Mouse (Mus musculus): ENCODE measurements around the gene Meis3. TPM values are rescaled to one million over a fixed set of nuclear protein-coding genes. Genes with fewer than 3 reads are reported as not detected.

Gene Meis3
- polyA plus RNA-seq (2015; fragmentation: Nextera tagmentation; extraction: Ambion mirVana): 164 and 166 TPM in 2 replicates

DNA sequence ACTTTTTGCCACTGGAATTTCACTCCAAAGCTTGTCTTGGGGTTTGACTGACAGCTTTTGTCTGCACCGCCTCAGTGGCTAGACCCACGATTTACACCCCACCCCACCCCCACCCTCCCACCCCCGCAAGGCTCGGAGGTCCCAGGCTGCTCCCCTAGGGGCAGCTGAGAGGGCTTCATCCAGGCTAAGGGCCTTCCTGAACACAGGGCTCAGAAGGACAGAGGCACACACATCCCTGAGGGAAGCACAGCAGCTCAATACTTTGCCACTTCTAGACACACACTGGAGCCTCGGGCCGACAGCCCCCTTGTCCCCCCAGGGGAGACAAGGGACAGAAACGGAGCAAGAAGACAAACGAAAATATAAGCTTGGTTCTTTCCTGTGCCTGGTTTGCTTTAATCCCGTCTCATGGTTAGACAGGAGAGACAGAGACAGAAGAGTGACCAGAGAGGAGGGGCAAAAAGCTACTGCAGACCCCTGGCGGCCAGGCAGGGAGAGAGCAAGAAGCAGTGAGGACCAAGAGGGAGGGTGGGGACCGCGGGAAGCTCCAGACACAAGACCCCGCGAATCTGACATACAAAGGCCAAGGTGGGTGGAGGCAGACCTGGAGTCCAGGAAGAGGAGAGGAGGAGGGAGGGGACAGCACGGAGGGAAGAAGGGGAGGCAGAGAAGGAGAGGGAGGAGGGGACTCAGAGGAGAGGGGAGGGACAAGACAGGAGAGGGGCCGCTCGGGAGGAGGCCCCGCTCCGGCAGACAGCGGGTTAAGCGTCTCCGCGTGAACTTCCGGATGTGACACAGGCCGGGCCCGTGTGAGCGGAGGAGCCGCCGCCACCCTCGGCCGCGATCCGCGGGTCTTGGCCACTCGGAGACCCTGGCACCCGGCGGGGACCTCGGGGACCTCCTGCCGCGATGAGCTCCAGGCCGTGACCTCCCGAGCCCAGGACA lies at the start of gene Meis3:
Gene Meis3 (plus strand): TSS at position 494 of the 945 bp plus-strand sequence.
- Histone ChIP-seq H3K9ac (peak within 1 kb of the TSS; percentile 86), H3K4me2 (peak within 1 kb of the TSS; percentile 74), H3K36me3 (replicated peaks) (peaks cover 21% of the 10 kb centered on the region), H3K4me3 (peak within 1 kb of the TSS; percentile 91), H3K27ac (peak within 1 kb of the TSS; percentile 84), H3K4me1 (peaks cover 38% of the 10 kb centered on the region), H3K9me3 (no peaks in the 10 kb centered on the region), H3K27me3 (replicated peaks) (no peaks in the 10 kb centered on the region)
- under 1% methylated on average over 42 of the region's 42 CpGs for WGBS
- ATAC-seq (replicated peaks): peak; percentile 93

DNA sequence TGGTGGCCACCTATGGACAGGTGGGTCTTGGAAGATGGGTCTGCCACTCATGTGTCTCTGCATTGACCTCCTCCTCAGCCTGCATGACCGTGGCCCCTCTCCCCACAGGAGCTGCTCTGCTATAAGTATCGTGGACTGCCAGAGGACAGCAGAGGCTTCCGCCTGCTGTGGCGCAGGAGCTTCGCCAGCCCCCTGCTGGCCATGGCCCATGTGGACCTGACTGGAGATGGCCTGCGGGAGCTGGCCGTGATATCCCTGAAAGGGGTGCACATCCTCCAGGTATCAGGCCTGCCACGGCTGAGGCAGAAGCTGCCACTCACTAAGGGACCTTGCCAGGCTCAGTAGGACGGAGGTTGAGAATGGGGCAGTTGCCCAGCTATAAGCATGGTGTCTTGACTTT lies 49.1 kb upstream of the Meis3 start:
- ATAC-seq (replicated peaks): no peak
- WGBS: 81% methylated on average over 9 of the region's 9 CpGs

GRCm38 (mm10) chr7:16128344-16128743 lies 46.5 kb upstream of the Meis3 start:
- 0 out of 2 replicates have a peak overlapping the region, but pooled peaks have one; percentile 80 for H3K27ac ChIP-seq
- no peaks in the 10 kb centered on the region for H3K9me3 ChIP-seq
- no peak for ATAC-seq (replicated peaks)
- no peaks in the 10 kb centered on the region for H3K27me3 ChIP-seq (replicated peaks)
- no peak overlapping the region for H3K4me2 ChIP-seq
- 0 out of 2 replicates have a peak, but pooled peaks cover 9% of the 10 kb centered on the region for H3K36me3 ChIP-seq (replicated peaks)
- H3K9ac ChIP-seq: no peak overlapping the region
- H3K4me1 ChIP-seq: peaks cover 46% of the 10 kb centered on the region
- no peak overlapping the region for H3K4me3 ChIP-seq
- WGBS: 78% methylated on average over 6 of the region's 6 CpGs

More for the DNA sequence above, 49.1 kb upstream of the Meis3 start:
- Histone ChIP-seq H3K9ac (no peak overlapping the region), H3K27me3 (replicated peaks) (no peaks in the 10 kb centered on the region), H3K4me2 (no peak overlapping the region), H3K9me3 (no peaks in the 10 kb centered on the region), H3K36me3 (replicated peaks) (0 out of 2 replicates have a peak, but pooled peaks cover 9% of the 10 kb centered on the region), H3K4me1 (peaks cover 22% of the 10 kb centered on the region), H3K27ac (no peak overlapping the region), H3K4me3 (no peak overlapping the region)

- peak overlapping the region; percentile 64 for H3K4me3 ChIP-seq
- no peaks in the 10 kb centered on the region for H3K9me3 ChIP-seq
- H3K9ac ChIP-seq: peak overlapping the region; percentile 78
- H3K36me3 ChIP-seq (replicated peaks): 0 out of 2 replicates have a peak, but pooled peaks cover 9% of the 10 kb centered on the region
- peaks cover 52% of the 10 kb centered on the region for H3K4me1 ChIP-seq
- WGBS: 67% methylated on average over 5 of the region's 5 CpGs
- no peaks in the 10 kb centered on the region for H3K27me3 ChIP-seq (replicated peaks)
- peak overlapping the region; percentile 80 for H3K27ac ChIP-seq
- no peak for ATAC-seq (replicated peaks)
- peak overlapping the region; percentile 73 for H3K4me2 ChIP-seq
Observed at GRCm38 (mm10) chr7:16128899-16129298, 46.0 kb upstream of the Meis3 start.

DNA sequence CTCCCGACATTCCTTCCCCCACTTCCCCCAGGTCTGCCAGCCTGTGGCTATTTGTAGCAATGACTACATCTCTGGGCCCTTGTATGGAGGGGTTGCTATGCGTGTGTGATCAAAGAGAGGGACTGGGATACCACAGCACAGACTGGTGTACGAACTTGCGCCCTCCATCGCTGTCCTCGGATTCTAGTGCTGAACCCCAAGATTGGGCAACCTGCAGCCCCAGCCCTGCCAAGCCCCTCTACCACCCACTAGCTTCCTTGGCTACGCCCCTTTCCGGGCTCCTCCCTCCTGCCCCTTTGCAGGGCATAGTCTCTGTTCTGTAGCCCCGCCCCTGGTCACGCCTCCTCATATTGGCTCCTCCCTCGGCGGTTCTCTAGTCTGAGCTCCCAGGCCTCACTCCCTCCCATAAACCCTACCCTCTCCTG lies 45.5 kb upstream of the Meis3 start, which contains the start of gene Slc8a2:
Gene Slc8a2 (plus strand): TSS at position 406 of the 425 bp plus-strand sequence.
- Histone ChIP-seq H3K4me3 (peak within 1 kb of the TSS; percentile 64), H3K27me3 (replicated peaks) (no peaks in the 10 kb centered on the region), H3K9ac (peak within 1 kb of the TSS; percentile 78), H3K9me3 (no peaks in the 10 kb centered on the region), H3K27ac (peak within 1 kb of the TSS; percentile 80), H3K36me3 (replicated peaks) (0 out of 2 replicates have a peak, but pooled peaks cover 6% of the 10 kb centered on the region), H3K4me2 (peak within 1 kb of the TSS; percentile 73), H3K4me1 (peaks cover 57% of the 10 kb centered on the region)
- peak; percentile 89 for ATAC-seq (replicated peaks)
- 2% methylated on average over 12 of the region's 12 CpGs for WGBS

GRCm38 (mm10) chr7:16129846-16130691 lies 44.8 kb upstream of the Meis3 start:
- WGBS: under 1% methylated on average over 36 of the region's 38 CpGs

GRCm38 (mm10) chr7:16130956-16131634 lies 43.8 kb upstream of the Meis3 start:
- ATAC-seq (replicated peaks): no peak
- Histone ChIP-seq H3K27ac (peak overlapping the region; percentile 80; the same call in 1 of the 2 replicates), H3K4me2 (peak overlapping the region; percentile 73), H3K4me3 (peak overlapping the region; percentile 64), H3K4me1 (peaks cover 67% of the 10 kb centered on the region), H3K36me3 (replicated peaks) (0 out of 2 replicates have a peak, but pooled peaks cover under 1% of the 10 kb centered on the region), H3K9me3 (no peaks in the 10 kb centered on the region), H3K27me3 (replicated peaks) (no peaks in the 10 kb centered on the region), H3K9ac (peak overlapping the region; percentile 78)
- 33% methylated on average over 13 of the region's 13 CpGs for WGBS

More at GRCm38 (mm10) chr7:16129846-16130691, 44.8 kb upstream of the Meis3 start:
- Histone ChIP-seq H3K4me1 (peaks cover 64% of the 10 kb centered on the region), H3K9me3 (no peaks in the 10 kb centered on the region), H3K4me3 (peak overlapping the region; percentile 64), H3K27ac (peak overlapping the region; percentile 80), H3K36me3 (replicated peaks) (0 out of 2 replicates have a peak, but pooled peaks cover 6% of the 10 kb centered on the region), H3K27me3 (replicated peaks) (no peaks in the 10 kb centered on the region), H3K4me2 (peak overlapping the region; percentile 73), H3K9ac (peak overlapping the region; percentile 78)
- ATAC-seq (replicated peaks): peak; percentile 79

GRCm38 (mm10) chr7:16132161-16132581 lies 42.7 kb upstream of the Meis3 start:
- peak overlapping the region; percentile 73 for H3K4me2 ChIP-seq
- ATAC-seq (replicated peaks): no peak
- H3K9me3 ChIP-seq: no peaks in the 10 kb centered on the region
- peak overlapping the region; percentile 2; the same call in 1 of the 2 replicates for H3K4me3 ChIP-seq
- H3K36me3 ChIP-seq (replicated peaks): no peaks in the 10 kb centered on the region
- H3K27me3 ChIP-seq (replicated peaks): no peaks in the 10 kb centered on the region
- no peak overlapping the region for H3K27ac ChIP-seq
- H3K9ac ChIP-seq: no peak overlapping the region; the same call in 1 of the 2 replicates
- WGBS: 10% methylated on average over 7 of the region's 7 CpGs
- H3K4me1 ChIP-seq: peaks cover 67% of the 10 kb centered on the region

DNA sequence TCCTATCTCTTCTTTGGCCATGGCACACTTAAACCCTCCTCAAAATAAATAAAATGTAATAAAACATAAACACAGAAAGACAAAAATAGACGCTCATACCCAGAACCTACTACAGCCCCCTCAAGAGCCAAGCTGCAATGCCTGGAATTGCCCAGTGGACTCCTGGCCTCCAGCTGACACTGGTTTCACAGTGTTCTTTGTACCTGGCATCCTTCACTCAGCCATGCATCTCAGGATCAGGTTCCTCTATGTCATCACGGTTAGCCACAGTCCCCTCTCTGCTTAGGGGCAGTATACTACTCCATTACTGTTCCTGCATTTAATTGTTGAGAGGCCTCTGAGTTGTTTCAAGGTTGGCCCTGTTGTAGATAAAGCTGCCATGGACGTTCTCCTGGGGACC lies 42.0 kb upstream of the Meis3 start:
- H3K4me1 ChIP-seq: peaks cover 67% of the 10 kb centered on the region
- H3K4me3 ChIP-seq: no peak overlapping the region
- WGBS: 69% methylated on average over 3 of the region's 3 CpGs
- H3K27me3 ChIP-seq (replicated peaks): no peaks in the 10 kb centered on the region
- no peaks in the 10 kb centered on the region for H3K9me3 ChIP-seq
- H3K4me2 ChIP-seq: no peak overlapping the region
- H3K36me3 ChIP-seq (replicated peaks): no peaks in the 10 kb centered on the region
- ATAC-seq (replicated peaks): no peak
- no peak overlapping the region for H3K27ac ChIP-seq
- H3K9ac ChIP-seq: no peak overlapping the region

- H3K9me3 ChIP-seq: no peaks in the 10 kb centered on the region
- H3K36me3 ChIP-seq (replicated peaks): no peaks in the 10 kb centered on the region
- no peak overlapping the region for H3K4me2 ChIP-seq
- no peak overlapping the region for H3K9ac ChIP-seq
- ATAC-seq (replicated peaks): no peak
- no peaks in the 10 kb centered on the region for H3K27me3 ChIP-seq (replicated peaks)
- H3K4me3 ChIP-seq: no peak overlapping the region
- 92% methylated on average over 9 of the region's 9 CpGs for WGBS
- H3K4me1 ChIP-seq: peaks cover 60% of the 10 kb centered on the region
- no peak overlapping the region for H3K27ac ChIP-seq
Observed at GRCm38 (mm10) chr7:16133691-16134090, 41.2 kb upstream of the Meis3 start.

- H3K27me3 ChIP-seq (replicated peaks): no peaks in the 10 kb centered on the region
- WGBS: 19% methylated on average over 7 of the region's 7 CpGs
- peaks cover 51% of the 10 kb centered on the region for H3K4me1 ChIP-seq
- H3K9me3 ChIP-seq: no peaks in the 10 kb centered on the region
- no peak overlapping the region for H3K9ac ChIP-seq
- peak overlapping the region; percentile 26; the same call in 1 of the 2 replicates for H3K4me2 ChIP-seq
- no peaks in the 10 kb centered on the region for H3K36me3 ChIP-seq (replicated peaks)
- peak; percentile 37 for ATAC-seq (replicated peaks)
- no peak overlapping the region for H3K4me3 ChIP-seq
- H3K27ac ChIP-seq: peak overlapping the region; percentile 62
Observed at GRCm38 (mm10) chr7:16134951-16135392, 39.9 kb upstream of the Meis3 start.

Data from midbrain, embryonic 15.5 days (tissue).